Mouse (Mus musculus): ENCODE measurements at regions not wholly inside any gene's neighbourhood (a gene's known extent, or its start where the extent isn't known, plus 50 kb on each side); places are given as distances from the start of the nearest gene placed in this dataset.
"Not testable (repeated sequence)": the region's sequence is repeated elsewhere in the genome, so short reads cannot be mapped to it uniquely, and the experiment has no call there.

DNA sequence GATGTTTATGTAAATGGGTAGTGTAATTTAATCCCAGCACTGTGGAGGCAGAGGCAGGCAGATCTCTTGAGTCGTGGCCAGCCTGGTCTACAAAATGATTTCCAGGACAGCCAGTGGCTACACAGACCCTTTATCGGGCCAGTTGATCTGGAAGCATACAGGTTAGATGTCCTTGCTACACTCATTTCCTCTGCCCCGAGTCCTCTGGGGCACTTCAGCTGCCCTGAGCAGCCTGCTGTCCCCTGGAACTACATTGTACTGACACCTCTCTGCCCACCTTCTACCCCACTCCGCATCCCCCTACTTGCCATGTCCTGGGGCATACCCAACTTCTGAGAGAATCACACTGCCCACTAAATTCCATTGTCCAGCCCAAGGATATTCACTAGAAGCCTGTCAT, 60.6 kb upstream of the Helt start:
- DNase-seq: no peak

GRCm38 (mm10) chr8:46357961-46358360, 63.5 kb upstream of the Helt start:
- DNase-seq: not testable (repeated sequence)

GRCm38 (mm10) chr8:46362871-46363306, 68.4 kb upstream of the Helt start:
- no peak for DNase-seq

DNA sequence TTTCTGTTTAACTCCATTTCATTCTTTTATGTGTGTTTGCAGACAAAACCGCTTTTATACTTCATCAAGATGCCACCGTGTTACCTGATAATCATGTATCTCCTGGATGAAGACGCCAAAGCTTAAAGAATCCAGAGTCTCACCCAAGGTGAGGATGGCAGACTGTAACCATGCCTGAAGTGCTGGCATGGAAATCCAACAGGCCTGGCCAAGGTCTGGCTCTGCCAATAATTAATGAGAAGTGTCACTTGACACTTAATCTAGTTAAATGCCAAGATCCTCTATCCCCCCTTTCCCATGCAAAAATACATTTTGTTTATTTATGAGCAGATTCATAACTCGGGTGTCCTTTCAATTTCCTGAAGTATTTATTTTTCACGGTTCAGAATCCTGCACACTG, 71.2 kb upstream of the Helt start:
- no peak for DNase-seq

- DNase-seq: no peak
Observed at GRCm38 (mm10) chr8:46367125-46367524, 72.7 kb upstream of the Helt start.

- DNase-seq: no peak
Observed at GRCm38 (mm10) chr8:46374092-46374491, 79.6 kb upstream of the Helt start.

GRCm38 (mm10) chr8:46375986-46376385, 81.5 kb upstream of the Helt start:
- DNase-seq: no peak

DNA sequence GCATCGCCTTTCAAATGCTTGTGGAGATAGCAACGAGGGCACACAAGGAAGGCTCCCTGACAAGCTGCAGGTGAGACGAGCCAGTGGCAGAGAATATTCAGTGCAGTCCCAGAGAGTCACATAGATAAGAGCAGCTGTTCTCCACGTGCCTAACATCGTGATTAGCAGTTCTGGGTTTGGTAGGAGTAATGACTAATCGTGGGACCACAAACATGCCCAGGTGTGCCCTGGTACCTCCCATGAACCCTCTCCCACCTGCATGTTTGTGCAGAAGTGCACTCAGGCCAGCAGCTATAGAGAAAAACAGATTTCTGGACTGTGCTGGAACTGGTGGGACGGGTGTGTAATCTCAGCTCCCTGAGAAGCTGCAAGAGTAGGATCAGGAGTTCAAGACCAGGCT, 85.9 kb upstream of the Acsl1 start:
- no peak for DNase-seq

DNA sequence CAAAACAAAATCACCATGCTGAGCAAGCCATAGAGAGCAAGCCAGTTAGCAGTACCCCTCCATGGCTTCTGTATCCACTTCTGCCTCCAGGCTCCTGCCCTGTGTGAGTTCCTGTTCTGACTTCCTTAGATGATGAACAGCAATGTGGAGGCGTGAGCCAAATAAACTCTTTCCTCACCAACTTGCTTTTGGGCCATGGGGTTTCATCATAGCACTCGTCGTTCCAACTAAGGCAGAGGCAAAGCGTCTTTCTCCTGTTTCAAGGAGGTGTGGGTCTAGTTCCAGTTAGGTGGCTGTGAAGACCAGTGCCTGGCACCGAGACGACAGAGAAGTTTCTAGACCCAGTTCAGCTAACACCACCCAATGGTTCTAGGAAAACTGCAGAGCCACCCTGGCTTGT, 85.0 kb upstream of the Acsl1 start:
- no peak for DNase-seq

DNA sequence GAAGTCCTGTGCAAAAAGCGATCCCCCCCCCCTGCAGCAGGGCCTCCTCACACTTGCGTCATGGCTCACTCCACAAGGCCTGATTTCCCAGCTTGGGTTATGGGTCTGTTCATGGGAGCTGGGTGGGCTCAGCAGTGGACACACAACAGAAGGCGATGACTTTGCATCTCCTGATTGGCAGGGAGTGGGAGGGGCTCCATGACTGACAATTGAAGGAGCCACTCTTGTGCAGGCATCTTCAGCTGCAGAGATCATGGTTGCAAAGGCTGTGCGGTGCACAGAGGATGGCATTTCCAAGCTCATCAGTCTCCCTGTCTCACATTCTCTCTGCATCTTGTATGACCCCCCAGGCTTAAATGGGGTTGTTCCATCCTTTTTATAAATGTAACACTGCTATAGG, 84.3 kb upstream of the Acsl1 start:
- peak in 1 of 2 experiments; percentile 37 for DNase-seq

DNA sequence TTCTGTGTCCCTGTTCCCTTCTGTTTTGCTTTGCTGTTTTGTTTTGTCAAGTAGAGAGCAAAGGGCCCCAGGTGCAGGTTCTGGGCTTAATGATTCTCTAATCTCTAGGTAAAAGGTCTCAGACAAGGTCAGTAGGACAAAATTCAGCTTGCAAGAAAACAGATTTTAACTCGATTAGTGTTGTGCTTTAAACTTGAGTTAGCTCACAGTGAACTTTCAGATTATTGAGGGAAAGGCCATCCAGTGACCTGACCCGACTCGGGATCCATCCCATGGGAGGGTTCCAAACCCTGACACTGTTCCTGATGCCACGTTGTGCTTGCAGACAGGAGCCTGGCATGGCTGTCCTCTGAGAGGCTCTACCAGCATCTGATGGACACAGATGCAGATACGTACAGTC, 83.8 kb upstream of the Acsl1 start:
- peak; percentile 51 to 86 for DNase-seq

DNA sequence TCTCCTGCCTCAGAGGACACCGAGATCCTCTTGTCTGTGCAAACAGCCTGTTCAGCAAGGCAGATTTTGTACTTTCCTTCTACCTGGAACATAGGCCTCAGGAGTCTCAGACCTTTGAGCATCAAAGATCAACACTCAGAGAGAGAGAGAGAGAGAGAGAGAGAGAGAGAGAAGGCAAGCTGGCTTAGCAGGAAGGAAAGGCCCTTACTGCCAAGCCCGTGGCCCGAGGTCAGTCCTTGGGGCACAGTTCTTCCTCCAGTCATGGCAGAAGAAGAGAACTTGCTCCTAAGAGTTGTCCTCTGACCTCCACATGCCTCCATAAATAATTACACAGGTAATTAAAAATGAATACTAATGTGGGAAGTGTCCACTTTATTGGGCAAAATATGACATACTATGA, 82.4 kb upstream of the Acsl1 start:
- DNase-seq: peak in 1 of 2 experiments; percentile 63

GRCm38 (mm10) chr8:46390431-46390830, 80.4 kb upstream of the Acsl1 start:
- peak; percentile 86 to 88 for DNase-seq

DNA sequence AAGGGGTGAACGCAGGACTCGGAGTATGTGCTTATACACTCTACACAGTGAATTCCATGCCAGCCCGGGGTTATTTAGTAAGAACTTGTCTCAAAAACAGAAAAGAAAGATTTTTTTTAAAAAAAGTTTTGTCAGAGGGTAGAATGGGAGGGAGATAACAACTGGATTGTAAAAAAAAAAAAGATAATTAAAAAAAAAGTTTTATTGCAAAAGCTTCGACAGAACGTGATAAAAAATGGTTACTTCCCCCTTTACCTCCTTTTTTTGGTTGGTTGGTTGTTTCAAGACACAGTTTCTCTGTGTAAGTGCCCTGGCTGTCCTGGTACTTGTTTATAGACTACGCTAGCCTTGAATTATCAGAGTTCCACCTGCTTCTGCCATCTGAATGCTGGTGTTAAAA, 79.2 kb upstream of the Acsl1 start:
- no peak for DNase-seq

DNA sequence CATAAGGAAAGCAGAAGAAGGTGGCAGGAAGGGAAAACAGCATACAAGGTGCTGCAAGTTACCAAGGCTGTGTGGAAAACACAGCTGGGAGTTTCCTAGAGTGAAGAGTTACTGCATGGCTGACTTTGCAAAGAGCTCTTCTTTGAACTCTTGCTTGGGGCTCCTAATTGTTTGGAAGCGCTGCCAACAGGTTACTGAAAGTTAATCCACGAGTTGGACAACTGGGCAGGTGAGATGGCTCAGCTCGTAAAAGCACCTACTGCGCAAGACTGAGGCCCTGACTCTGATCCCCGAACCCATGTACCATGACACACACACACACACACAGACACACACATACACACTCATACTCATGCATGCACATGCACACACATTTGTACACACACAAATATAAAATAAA, 77.5 kb upstream of the Acsl1 start:
- peak in 1 of 2 experiments; percentile 47 for DNase-seq

- no peak for DNase-seq
Observed at GRCm38 (mm10) chr8:46394750-46395149, 76.1 kb upstream of the Acsl1 start.

DNA sequence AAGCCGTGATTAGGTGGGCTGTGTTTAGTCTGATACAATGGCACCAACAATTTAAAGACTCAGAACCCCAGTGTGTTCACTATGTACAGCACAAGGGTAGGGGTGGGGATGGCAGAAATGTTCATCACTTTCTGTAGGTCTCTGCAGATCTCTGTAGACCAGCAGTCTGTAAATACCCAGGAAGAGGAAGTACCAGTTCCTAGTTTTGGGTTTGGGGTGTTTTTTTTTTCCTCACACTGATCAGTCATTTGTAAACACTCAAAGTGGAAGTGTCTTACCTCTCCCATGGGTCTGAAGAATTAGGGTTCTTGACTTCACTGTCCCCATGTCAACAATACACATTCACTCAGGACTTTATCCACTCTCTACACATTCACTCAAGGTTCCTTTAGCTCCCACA, 75.5 kb upstream of the Acsl1 start:
- DNase-seq: no peak

GRCm38 (mm10) chr8:46397081-46397480, 73.8 kb upstream of the Acsl1 start:
- no peak for DNase-seq

GRCm38 (mm10) chr8:46397777-46398176, 73.1 kb upstream of the Acsl1 start:
- no peak for DNase-seq

GRCm38 (mm10) chr8:46400595-46400994, 70.2 kb upstream of the Acsl1 start:
- DNase-seq: no peak

- DNase-seq: peak; percentile 72 to 80
Observed at GRCm38 (mm10) chr8:46403877-46404560, 66.8 kb upstream of the Acsl1 start.

GRCm38 (mm10) chr8:46408886-46409285, 62.0 kb upstream of the Acsl1 start:
- DNase-seq: peak; percentile 30 to 56

DNA sequence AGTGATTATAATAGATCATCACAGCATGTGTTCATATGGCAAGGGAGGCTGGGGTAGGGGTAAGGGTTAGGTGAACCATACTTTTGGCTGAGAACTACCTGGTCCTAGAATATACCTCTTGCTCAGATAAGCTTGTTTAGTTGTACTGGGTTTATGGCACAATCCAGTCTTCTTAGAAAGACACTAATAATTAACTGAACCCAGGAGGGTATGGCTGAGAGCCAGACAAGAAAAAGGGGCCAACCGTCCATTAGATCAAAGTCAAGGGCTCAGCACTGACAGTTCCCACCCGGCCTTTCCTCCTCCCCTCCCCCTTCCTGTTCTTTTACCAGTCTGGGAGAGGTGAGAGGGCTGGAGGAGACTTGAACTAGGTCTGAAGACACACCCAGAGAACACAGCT, 61.5 kb upstream of the Acsl1 start:
- peak; percentile 82 to 91 for DNase-seq

- no peak for DNase-seq
Observed at GRCm38 (mm10) chr8:46411877-46412625, 58.8 kb upstream of the Acsl1 start.
